Mouse (Mus musculus) stomach, embryonic 16.5 days (tissue): ENCODE measurements at regions not wholly inside any gene's neighbourhood (a gene's known extent, or its start where the extent isn't known, plus 50 kb on each side); places are given as distances from the start of the nearest gene placed in this dataset.

Experiments
- ATAC-seq: fragments of 200-750 bp; cut with Nextera tagmentation; 2 replicates; pipeline ENCODE4 v1.8.0; 2017; ENCODE audit warnings: moderate number of reproducible peaks, moderate TSS enrichment; ENCODE audit not compliant: insufficient read depth, low FRiP score
- H3K27ac ChIP-seq: fragments of 300-500 bp; sonication (generic); 2 replicates; pipeline ENCODE4 v1.5.1; 2014; ENCODE audit warnings: low read length
- H3K27me3 ChIP-seq: fragments of 300-500 bp; sonication (generic); 2 replicates; pipeline ENCODE4 v1.6.1; 2014; ENCODE audit warnings: low read length, control low read depth, mixed read lengths; ENCODE audit not compliant: control insufficient read depth, insufficient read depth
- H3K36me3 ChIP-seq: fragments of 300-500 bp; sonication (generic); 2 replicates; pipeline ENCODE4 v1.6.1; 2014; ENCODE audit warnings: low read length; ENCODE audit not compliant: control insufficient read depth, insufficient read depth
- H3K4me1 ChIP-seq: fragments of 300-500 bp; sonication (generic); 2 replicates; pipeline ENCODE4 v1.6.1; 2014; ENCODE audit warnings: low read length, control low read depth, mixed read lengths; ENCODE audit not compliant: control insufficient read depth, insufficient read depth
- H3K4me2 ChIP-seq: fragments of 300-500 bp; sonication (generic); 2 replicates; pipeline ENCODE4 v1.6.1; 2014; ENCODE audit warnings: low read depth, low read length, mixed read lengths
- H3K4me3 ChIP-seq: fragments of 300-500 bp; sonication (generic); replicated peaks from 2 replicates; pipeline ENCODE4 v1.5.1; 2014; ENCODE audit warnings: mild to moderate bottlenecking, low read length
- H3K9ac ChIP-seq: fragments of 300-500 bp; sonication (generic); 2 replicates; pipeline ENCODE4 v1.6.1; 2014; ENCODE audit warnings: low read length
- H3K9me3 ChIP-seq: fragments of 300-500 bp; sonication (generic); replicated peaks from 2 replicates; pipeline ENCODE4 v1.6.1; 2016; ENCODE audit warnings: low read length, control low read depth; ENCODE audit not compliant: control insufficient read depth
- WGBS: fragments of 180-500 bp; shearing (Covaris S2); extraction: QIAGEN DNeasy Blood & Tissue Kit; methylation state at CpG from one replicate; pipeline ENCODE4 v1.1.7; 2014; 5-methylcytosine and 5-hydroxymethylcytosine counted together

GRCm38 (mm10) chr6:31106144-31106836 lies 147.4 kb upstream of the Klf14 start:
- H3K4me3 ChIP-seq = no peak overlapping the region
- H3K27me3 ChIP-seq = no peaks in the 10 kb centered on the region
- no peak overlapping the region for H3K9ac ChIP-seq
- H3K9me3 ChIP-seq = peaks cover 9% of the 10 kb centered on the region; the same call in 1 of the 2 replicates
- no peaks in the 10 kb centered on the region for H3K36me3 ChIP-seq
- no peak overlapping the region for H3K4me2 ChIP-seq
- no peaks in the 10 kb centered on the region for H3K4me1 ChIP-seq
- ATAC-seq = no peak
- H3K27ac ChIP-seq = no peak overlapping the region
- WGBS = 70% methylated on average over 10 of the region's 10 CpGs

DNA sequence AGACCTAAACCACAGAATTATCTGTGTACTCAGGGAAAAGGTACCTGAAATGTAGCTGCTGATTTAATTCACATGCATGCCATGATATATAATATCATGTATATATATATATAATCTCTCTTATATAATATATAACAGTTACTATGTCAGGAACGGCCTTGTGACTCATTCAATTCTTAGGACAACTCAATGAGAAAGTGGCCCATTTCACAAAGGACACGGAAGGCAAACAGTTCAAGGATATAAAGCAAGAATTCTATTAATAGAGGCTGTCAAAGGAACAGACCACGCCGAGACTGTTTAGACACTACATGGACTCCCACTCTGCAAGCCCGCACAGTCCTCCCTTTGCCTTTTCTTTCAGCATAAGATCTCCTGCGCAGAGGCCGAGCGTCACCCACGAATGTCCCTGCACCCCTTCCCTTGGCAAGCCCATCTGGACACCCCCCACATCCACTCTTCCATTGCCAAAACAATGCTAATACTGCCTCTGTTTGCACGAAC lies 148.0 kb upstream of the Klf14 start:
- Histone ChIP-seq H3K27ac (no peak overlapping the region), H3K4me1 (no peaks in the 10 kb centered on the region), H3K27me3 (no peaks in the 10 kb centered on the region), H3K4me3 (no peak overlapping the region), H3K9ac (no peak overlapping the region), H3K36me3 (no peaks in the 10 kb centered on the region), H3K4me2 (no peak overlapping the region), H3K9me3 (peaks cover 9% of the 10 kb centered on the region; the same call in 1 of the 2 replicates)
- 77% methylated on average over 10 of the region's 10 CpGs for WGBS
- no peak for ATAC-seq

- Histone ChIP-seq H3K4me2 (no peak overlapping the region), H3K36me3 (no peaks in the 10 kb centered on the region), H3K9ac (no peak overlapping the region), H3K4me1 (no peaks in the 10 kb centered on the region), H3K9me3 (peaks cover 9% of the 10 kb centered on the region; the same call in 1 of the 2 replicates), H3K27ac (no peak overlapping the region), H3K4me3 (no peak overlapping the region), H3K27me3 (no peaks in the 10 kb centered on the region)
- no peak for ATAC-seq
- 82% methylated on average over 4 of the region's 4 CpGs for WGBS
Measured at GRCm38 (mm10) chr6:31107360-31107759, 148.5 kb upstream of the Klf14 start.

GRCm38 (mm10) chr6:31107916-31108685 lies 149.2 kb upstream of the Klf14 start:
- no peak overlapping the region for H3K4me2 ChIP-seq
- H3K36me3 ChIP-seq = no peaks in the 10 kb centered on the region
- ATAC-seq = no peak
- no peak overlapping the region for H3K4me3 ChIP-seq
- H3K27me3 ChIP-seq = no peaks in the 10 kb centered on the region
- H3K27ac ChIP-seq = no peak overlapping the region
- H3K9ac ChIP-seq = no peak overlapping the region
- peaks cover 9% of the 10 kb centered on the region; the same call in 1 of the 2 replicates for H3K9me3 ChIP-seq
- 81% methylated on average over 5 of the region's 5 CpGs for WGBS
- H3K4me1 ChIP-seq = no peaks in the 10 kb centered on the region

- H3K27ac ChIP-seq = no peak overlapping the region
- H3K4me3 ChIP-seq = no peak overlapping the region
- ATAC-seq = no peak
- H3K4me1 ChIP-seq = no peaks in the 10 kb centered on the region
- H3K36me3 ChIP-seq = no peaks in the 10 kb centered on the region
- no peak overlapping the region for H3K9ac ChIP-seq
- no peak overlapping the region for H3K4me2 ChIP-seq
- peaks cover 9% of the 10 kb centered on the region; the same call in 1 of the 2 replicates for H3K9me3 ChIP-seq
- 89% methylated on average over 4 of the region's 4 CpGs for WGBS
- H3K27me3 ChIP-seq = no peaks in the 10 kb centered on the region
Measured at GRCm38 (mm10) chr6:31109604-31110003, 150.7 kb upstream of the Klf14 start.

DNA sequence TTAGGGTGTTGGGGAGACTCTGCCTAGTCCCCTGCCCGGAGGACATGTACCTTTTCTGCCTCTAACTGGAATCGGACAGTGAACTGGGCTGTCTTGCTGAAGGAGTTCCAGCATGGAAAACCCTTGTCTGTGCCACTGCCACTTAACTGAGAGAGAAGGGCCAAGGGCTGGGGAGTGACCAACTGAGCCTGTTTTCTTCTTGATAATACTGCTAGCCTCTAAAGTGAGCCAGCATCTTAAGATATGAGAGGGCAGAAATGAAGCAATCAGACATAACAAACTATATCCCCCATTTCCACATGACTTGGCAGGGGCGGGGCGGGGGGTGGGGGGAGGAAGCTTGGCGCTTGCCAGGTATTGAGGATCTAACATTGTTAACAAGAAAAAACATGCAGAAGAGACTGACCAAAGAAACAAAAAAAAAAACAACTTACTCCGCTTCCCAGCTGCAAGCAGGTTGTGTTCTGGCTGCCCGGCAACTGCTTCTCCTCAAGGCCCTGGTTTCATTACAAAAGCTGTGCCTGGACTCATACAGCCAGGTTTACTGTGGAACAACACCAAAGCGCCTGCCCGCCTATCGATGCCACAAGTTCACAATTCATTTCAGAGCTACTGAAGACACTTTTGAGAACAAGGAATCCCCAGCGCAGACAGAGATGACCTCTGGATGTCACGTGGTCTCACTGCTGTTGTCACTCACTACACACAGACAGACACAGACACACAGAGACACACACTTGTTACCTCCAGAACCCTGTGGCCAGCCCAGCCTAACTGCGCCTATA lies 153.6 kb upstream of the Klf14 start:
- peaks cover 3% of the 10 kb centered on the region; the same call in 1 of the 2 replicates for H3K4me1 ChIP-seq
- no peaks in the 10 kb centered on the region for H3K27me3 ChIP-seq
- no peak overlapping the region for H3K9ac ChIP-seq
- H3K9me3 ChIP-seq = peaks cover 9% of the 10 kb centered on the region; the same call in 1 of the 2 replicates
- no peak for ATAC-seq
- H3K4me3 ChIP-seq = no peak overlapping the region
- no peak overlapping the region for H3K27ac ChIP-seq
- 83% methylated on average over 13 of the region's 13 CpGs for WGBS
- H3K36me3 ChIP-seq = no peaks in the 10 kb centered on the region
- H3K4me2 ChIP-seq = no peak overlapping the region

- Histone ChIP-seq H3K9ac (no peak overlapping the region), H3K27me3 (no peaks in the 10 kb centered on the region), H3K36me3 (no peaks in the 10 kb centered on the region), H3K4me2 (no peak overlapping the region), H3K4me3 (no peak overlapping the region), H3K9me3 (peaks cover 9% of the 10 kb centered on the region; the same call in 1 of the 2 replicates), H3K4me1 (peaks cover 3% of the 10 kb centered on the region; the same call in 1 of the 2 replicates), H3K27ac (no peak overlapping the region)
- WGBS = 86% methylated on average over 21 of the region's 21 CpGs
- no peak for ATAC-seq
Measured at GRCm38 (mm10) chr6:31113558-31114326, 154.9 kb upstream of the Klf14 start.
